Mouse (Mus musculus) adrenal gland, postnatal 25 days (tissue): ENCODE measurements around the gene Gvin1. TPM values are rescaled to one million over a fixed set of nuclear protein-coding genes. Genes with fewer than 3 reads are reported as not detected.
"Not testable (repeated sequence)": the region's sequence is repeated elsewhere in the genome, so short reads cannot be mapped to it uniquely, and the experiment has no call there.

Experiments
- DNase-seq: peaks from one replicate; pipeline ENCODE4 v3.0.0; 2021; ENCODE audit warnings: mixed read lengths
- long read RNA-seq: library from polyadenylated mRNA; stranded (forward); transcript quantifications from one replicate; pipeline ENCODE4 v2.0.0, GENCODE M21; 2021
- total RNA-seq: library from RNA; stranded (reverse); gene quantifications from 2 replicates; pipeline ENCODE4 v1.2.3, GENCODE M21; 2021

Gvin1 gene
- total RNA-seq: 0.71 and 3.7 TPM in 2 replicates
- long read RNA-seq, partial matches to known transcripts: 1 of 2 reads
- long read RNA-seq, other reads (novel, unspliced or antisense): 1 of 2 reads

GRCm38 (mm10) chr7:106215177-106215576 is at the start of gene Gvin1:
TSS of gene Gvin1 (minus strand) at chr7:106215326.
- not testable (repeated sequence) for DNase-seq

GRCm38 (mm10) chr7:106251844-106252517 is 36.9 kb upstream of the Gvin1 start:
- DNase-seq: no peak

- DNase-seq: no peak
Measured at GRCm38 (mm10) chr7:106248922-106249321, 33.8 kb upstream of the Gvin1 start.

GRCm38 (mm10) chr7:106248245-106248644 is 33.1 kb upstream of the Gvin1 start:
- no peak for DNase-seq

GRCm38 (mm10) chr7:106245601-106246000 is 30.5 kb upstream of the Gvin1 start:
- DNase-seq: no peak

GRCm38 (mm10) chr7:106240484-106241275 is 25.6 kb upstream of the Gvin1 start:
- DNase-seq: not testable (repeated sequence)

- no peak for DNase-seq
Measured at GRCm38 (mm10) chr7:106237192-106237465, 22.0 kb upstream of the Gvin1 start.

- no peak for DNase-seq
Measured at GRCm38 (mm10) chr7:106236327-106237191, 21.4 kb upstream of the Gvin1 start.

GRCm38 (mm10) chr7:106235596-106235995 is 20.5 kb upstream of the Gvin1 start:
- DNase-seq: no peak

GRCm38 (mm10) chr7:106215910-106216309 is 784 bp upstream of the Gvin1 start:
- DNase-seq: not testable (repeated sequence)

- DNase-seq: not testable (repeated sequence)
Measured at GRCm38 (mm10) chr7:106213770-106214169, 1.4 kb downstream of the Gvin1 start.

- DNase-seq: not testable (repeated sequence)
Measured at GRCm38 (mm10) chr7:106206630-106207029, 8.5 kb downstream of the Gvin1 start.

GRCm38 (mm10) chr7:106177065-106177464 is 38.1 kb downstream of the Gvin1 start:
- not testable (repeated sequence) for DNase-seq

GRCm38 (mm10) chr7:106145013-106145754 is 69.9 kb downstream of the Gvin1 start:
- not testable (repeated sequence) for DNase-seq

GRCm38 (mm10) chr7:106141128-106141895 is 73.8 kb downstream of the Gvin1 start:
- DNase-seq: not testable (repeated sequence)

- DNase-seq: not testable (repeated sequence)
Measured at GRCm38 (mm10) chr7:106117090-106117948, 97.8 kb downstream of the Gvin1 start.
